Mouse (Mus musculus): ENCODE measurements around the gene Olfr99.
"Not testable (repeated sequence)": the region's sequence is repeated elsewhere in the genome, so short reads cannot be mapped to it uniquely, and the experiment has no call there.

Olfr99 gene

GRCm38 (mm10) chr17:37283360-37283759 is at the start of gene Olfr99:
Olfr99 (minus strand) TSS chr17:37283460.
- in situ Hi-C loops (cut with MboI; ENCODE audit: unreplicated experiment in 2 of 2), result no loop called here

- in situ Hi-C loops (cut with MboI; ENCODE audit: unreplicated experiment in 2 of 2), result no loop called here
Observed at GRCm38 (mm10) chr17:37316954-37317353, 33.7 kb upstream of the Olfr99 start, which contains the start of gene Olfr102. Olfr102 (minus strand) TSS chr17:37317054.

- in situ Hi-C loops (cut with MboI; ENCODE audit: unreplicated experiment in 2 of 2), result no loop called here
Observed at GRCm38 (mm10) chr17:37310146-37310699, 27.0 kb upstream of the Olfr99 start.

GRCm38 (mm10) chr17:37308483-37308882 is 25.2 kb upstream of the Olfr99 start:
- in situ Hi-C loops (cut with MboI; ENCODE audit: unreplicated experiment in 2 of 2), result no loop called here

GRCm38 (mm10) chr17:37304213-37304612 is 21.0 kb upstream of the Olfr99 start, which contains the start of gene Olfr101:
Olfr101 (minus strand) TSS chr17:37304313.
- in situ Hi-C loops (cut with MboI; ENCODE audit: unreplicated experiment in 2 of 2), result no loop called here

GRCm38 (mm10) chr17:37280331-37280730 is 2.9 kb downstream of the Olfr99 start:
- in situ Hi-C loops (cut with MboI; ENCODE audit: unreplicated experiment in 2 of 2), result no loop called here

GRCm38 (mm10) chr17:37276573-37276972 is 6.7 kb downstream of the Olfr99 start:
- in situ Hi-C loops (cut with MboI; ENCODE audit: unreplicated experiment in 2 of 2), result no loop called here

- in situ Hi-C loops (cut with MboI; ENCODE audit: unreplicated experiment in 2 of 2), result no loop called here
Observed at GRCm38 (mm10) chr17:37275626-37276248, 7.5 kb downstream of the Olfr99 start.

- in situ Hi-C loops (cut with MboI; ENCODE audit: unreplicated experiment in 2 of 2), result no loop called here
Observed at GRCm38 (mm10) chr17:37270702-37271092, 12.6 kb downstream of the Olfr99 start.

GRCm38 (mm10) chr17:37270058-37270701 is 13.1 kb downstream of the Olfr99 start, which contains the start of gene H2-M3:
H2-M3 (plus strand) TSS chr17:37270220.
- in situ Hi-C loops (cut with MboI; ENCODE audit: unreplicated experiment in 2 of 2), result no loop called here

GRCm38 (mm10) chr17:37263626-37264025 is 19.6 kb downstream of the Olfr99 start, which contains the start of gene Olfr98:
Olfr98 (minus strand) TSS chr17:37263749.
- in situ Hi-C loops (cut with MboI; ENCODE audit: unreplicated experiment in 2 of 2), result no loop called here

GRCm38 (mm10) chr17:37250544-37250943 is 32.7 kb downstream of the Olfr99 start:
- in situ Hi-C loops (cut with MboI; ENCODE audit: unreplicated experiment in 2 of 2), result no loop called here

GRCm38 (mm10) chr17:37249460-37249859 is 33.8 kb downstream of the Olfr99 start:
- in situ Hi-C loops (cut with MboI; ENCODE audit: unreplicated experiment in 2 of 2), result no loop called here

GRCm38 (mm10) chr17:37246715-37247114 is 36.5 kb downstream of the Olfr99 start:
- in situ Hi-C loops (cut with MboI; ENCODE audit: unreplicated experiment in 2 of 2), result no loop called here

- in situ Hi-C loops (cut with MboI; ENCODE audit: unreplicated experiment in 2 of 2), result no loop called here
Observed at GRCm38 (mm10) chr17:37242198-37242597, 41.1 kb downstream of the Olfr99 start.

- in situ Hi-C loops (cut with MboI; ENCODE audit: unreplicated experiment in 2 of 2), result not testable (repeated sequence)
Observed at GRCm38 (mm10) chr17:37237230-37237629, 46.0 kb downstream of the Olfr99 start, which contains the start of gene Olfr97. Olfr97 (minus strand) TSS chr17:37237330.
